11 mouse cellular contexts compared by ENCODE assay signal in genomic region chr11:57657370-57658072, GRCm38 (mm10). TPM values are rescaled to one million over a fixed set of nuclear protein-coding genes. Genes with fewer than 3 reads are reported as not detected.
DNase-seq lines count a peak whose midpoint lies in the region; ATAC-seq and TF ChIP-seq lines count a peak whose summit lies in the region.
"Had no signal": no experiment of that assay in that cellular context is flagged by ENCODE, and none has a peak within 500 bp of the region (broad histone marks: within the 10 kb centered on the region; RNA-seq: fewer than 3 reads in every experiment).

No protein-coding gene starts in this region.

- no peak for TF ChIP-seq CTCF in E14TG2a.4 (conservative IDR thresholded peaks at IDR 0.05; ENCODE audit: low read length)
- TF ChIP-seq CTCF in midbrain, postnatal 0 days (IDR thresholded peaks at IDR 0.05), result no peak

- H3K27ac ChIP-seq in liver, embryonic 16.5 days (ENCODE audit: low read length), result peak overlapping the region; percentile 99; the same call in 1 of the 2 replicates
- H3K27ac ChIP-seq in midbrain, embryonic 15.5 days, result no peak overlapping the region
- H3K27ac ChIP-seq in midbrain, postnatal 0 days (ENCODE audit: low read depth, low read length), result no peak overlapping the region
- H3K27ac ChIP-seq: embryonic facial prominence, embryonic 15.5 days had no signal

- no peaks in the 10 kb centered on the region for H3K36me3 ChIP-seq in E14TG2a.4 (ENCODE audit: insufficient read depth, low read length)
- no peaks in the 10 kb centered on the region for H3K36me3 ChIP-seq in liver, embryonic 16.5 days (ENCODE audit: control insufficient read depth, insufficient read depth)
- H3K36me3 ChIP-seq in midbrain, embryonic 15.5 days (replicated peaks), result no peaks in the 10 kb centered on the region
- H3K36me3 ChIP-seq in midbrain, postnatal 0 days (ENCODE audit: insufficient read depth, low read length), result no peaks in the 10 kb centered on the region
- H3K36me3 ChIP-seq: embryonic facial prominence, embryonic 15.5 days had no signal

- peak overlapping the region; percentile 62 for H3K4me2 ChIP-seq in liver, embryonic 16.5 days (ENCODE audit: low read depth, low read length)
- no peak overlapping the region for H3K4me2 ChIP-seq in midbrain, embryonic 15.5 days
- no peak overlapping the region for H3K4me2 ChIP-seq in midbrain, postnatal 0 days (ENCODE audit: low read depth, low read length, poor library complexity, severe bottlenecking)
- H3K4me2 ChIP-seq: embryonic facial prominence, embryonic 15.5 days had no signal

- no peaks in the 10 kb centered on the region for H3K27me3 ChIP-seq in E14TG2a.4 (ENCODE audit: insufficient read depth, low read length)
- H3K27me3 ChIP-seq in liver, embryonic 16.5 days (ENCODE audit: control insufficient read depth, insufficient read depth, low read depth, low read length), result no peaks in the 10 kb centered on the region
- H3K27me3 ChIP-seq in midbrain, embryonic 15.5 days (replicated peaks), result no peaks in the 10 kb centered on the region
- no peaks in the 10 kb centered on the region for H3K27me3 ChIP-seq in midbrain, postnatal 0 days (ENCODE audit: insufficient read depth, low read length)
- H3K27me3 ChIP-seq: embryonic facial prominence, embryonic 15.5 days had no signal

- H3K9me3 ChIP-seq in E14TG2a.4 (ENCODE audit: low read length), result 0 out of 2 replicates have a peak, but pooled peaks cover 4% of the 10 kb centered on the region
- no peaks in the 10 kb centered on the region for H3K9me3 ChIP-seq in liver, embryonic 16.5 days (replicated peaks; ENCODE audit: control insufficient read depth, low read length)
- H3K9me3 ChIP-seq in midbrain, embryonic 15.5 days, result no peaks in the 10 kb centered on the region
- no peaks in the 10 kb centered on the region for H3K9me3 ChIP-seq in midbrain, postnatal 0 days (ENCODE audit: low read length)
- H3K9me3 ChIP-seq: embryonic facial prominence, embryonic 15.5 days had no signal

- H3K4me3 ChIP-seq in E14TG2a.4 (replicated peaks; ENCODE audit: low read length), result peak overlapping the region; percentile 29
- peak overlapping the region; percentile 16 for H3K4me3 ChIP-seq in liver, embryonic 16.5 days (ENCODE audit: low read depth, low read length)
- H3K4me3 ChIP-seq in midbrain, embryonic 15.5 days, result no peak overlapping the region
- no peak overlapping the region for H3K4me3 ChIP-seq in midbrain, postnatal 0 days (ENCODE audit: low read depth, low read length)
- H3K4me3 ChIP-seq: embryonic facial prominence, embryonic 15.5 days had no signal

- WGBS in liver, embryonic 16.5 days (ENCODE audit: insufficient replicate concordance), result 47% methylated on average over 9 of the region's 9 CpGs
- WGBS in midbrain, embryonic 15.5 days, result 84% methylated on average over 9 of the region's 9 CpGs
- 85% methylated on average over 9 of the region's 9 CpGs for WGBS in midbrain, postnatal 0 days

- DNase-seq in gastrocnemius, postnatal 25 days, result peak; percentile 4
- DNase-seq in gastrocnemius, adult 18-20 months (ENCODE audit: low spot score), result no peak
- no peak for DNase-seq in midbrain, postnatal 0 days (ENCODE audit: low spot score)
- no peak for DNase-seq in lung, adult 18-20 months
- DNase-seq: kidney, postnatal 36 days; lung, postnatal 14 days had no signal

- peak; percentile 47; the same call in 1 of the 2 replicates for ATAC-seq in erythroid progenitor cell, adult 5-6 weeks (replicated peaks; ENCODE audit: low FRiP score, poor library complexity, severe bottlenecking)
- peak; percentile 19 for ATAC-seq in liver, embryonic 16.5 days (ENCODE audit: low read depth)
- no peak for ATAC-seq in midbrain, embryonic 15.5 days (replicated peaks)
- no peak for ATAC-seq in midbrain, postnatal 0 days (ENCODE audit: low FRiP score)

- peaks cover 94% of the 10 kb centered on the region for H3K4me1 ChIP-seq in E14TG2a.4 (replicated peaks; ENCODE audit: low read depth, low read length)
- H3K4me1 ChIP-seq in liver, embryonic 16.5 days (ENCODE audit: control insufficient read depth, low read depth, low read length), result peaks cover 93% of the 10 kb centered on the region
- peaks cover 15% of the 10 kb centered on the region; the same call in 1 of the 2 replicates for H3K4me1 ChIP-seq in midbrain, embryonic 15.5 days
- no peaks in the 10 kb centered on the region; the same call in 1 of the 2 replicates for H3K4me1 ChIP-seq in midbrain, postnatal 0 days (ENCODE audit: insufficient read depth, low read length)

- H3K9ac ChIP-seq in liver, embryonic 16.5 days (ENCODE audit: low read depth, low read length), result peak overlapping the region; percentile 56
- H3K9ac ChIP-seq in midbrain, embryonic 15.5 days, result no peak overlapping the region
- no peak overlapping the region for H3K9ac ChIP-seq in midbrain, postnatal 0 days (replicated peaks; ENCODE audit: low read length, poor library complexity, severe bottlenecking)
- H3K9ac ChIP-seq: embryonic facial prominence, embryonic 15.5 days had no signal

RNA-seq across cellular contexts. Expression of gene Galnt10, which starts 12.3 kb away (rescaled TPM):
- total RNA-seq in gastrocnemius, postnatal 25 days (2021), result 1 to 10 TPM; 6.0 to 7.5 TPM
- 1 to 10 TPM; 4.0 to 4.2 TPM for total RNA-seq in gastrocnemius, adult 18-20 months (2021)
- total RNA-seq in erythroid progenitor cell, adult 5-6 weeks (2015; ENCODE audit: low replicate concordance), result 50.5 and 56.6 TPM in 2 replicates
- total RNA-seq in erythroid progenitor cell, adult 5-6 weeks (2017; ENCODE audit: low replicate concordance), result 81.6 and 90.9 TPM in 2 replicates
- polyA plus RNA-seq in liver, embryonic 16.5 days (2015; fragmentation: Nextera tagmentation; extraction: Ambion mirVana), result 24.1 and 26.3 TPM in 2 replicates
- 16.4 and 16.5 TPM in 2 replicates for polyA plus RNA-seq in midbrain, embryonic 15.5 days (2015; fragmentation: Nextera tagmentation; extraction: Ambion mirVana)
- total RNA-seq in midbrain, postnatal 0 days (2014; rRNA removed), result 21.3 and 26.0 TPM in 2 replicates
- polyA plus RNA-seq in midbrain, postnatal 0 days (2015; fragmentation: Nextera tagmentation; extraction: Ambion mirVana), result 11.8 and 12.0 TPM in 2 replicates

Comparison
In these comparisons a context has a peak if more than half of its experiments do, and no peak if none do; other contexts are left out.
1. H3K4me3 ChIP-seq: peak in E14TG2a.4 (single experiment) and liver, embryonic 16.5 days (single experiment); none in midbrain, embryonic 15.5 days (single experiment) and midbrain, postnatal 0 days (single experiment).
2. ATAC-seq: peak in erythroid progenitor cell, adult 5-6 weeks (single experiment) and liver, embryonic 16.5 days (single experiment); none in midbrain, embryonic 15.5 days (single experiment) and midbrain, postnatal 0 days (single experiment).